Mouse (Mus musculus) cortical plate, adult 2 months (tissue): ENCODE measurements at regions not wholly inside any gene's neighbourhood (a gene's known extent, or its start where the extent isn't known, plus 50 kb on each side); places are given as distances from the start of the nearest gene placed in this dataset.

Experiments
- H3K27ac ChIP-seq: fragments of 200-500 bp; 2 replicates; pipeline ENCODE4 v1.5.1; 2012; ENCODE audit warnings: low read length, control low read depth, inconsistent platforms; ENCODE audit not compliant: insufficient read depth
- H3K4me1 ChIP-seq: fragments of 200-500 bp; 2 replicates; pipeline ENCODE4 v1.6.1; 2011; ENCODE audit warnings: low read length; ENCODE audit not compliant: control insufficient read depth, insufficient read depth
- H3K4me3 ChIP-seq: fragments of 200-500 bp; 2 replicates; pipeline ENCODE4 v1.5.1; 2011; ENCODE audit warnings: mild to moderate bottlenecking, low read length, control low read depth; ENCODE audit not compliant: insufficient read depth
- CTCF ChIP-seq: fragments of 200-500 bp; IDR thresholded peaks from 2 replicates; pipeline ENCODE4 v1.5.1; 2011; ENCODE audit warnings: mild to moderate bottlenecking, control low read depth, low read length; ENCODE audit not compliant: insufficient read depth; ENCODE audit errors: extremely low read depth
- POLR2A ChIP-seq: fragments of 200-500 bp; IDR thresholded peaks from 2 replicates; pipeline ENCODE4 v1.6.1; 2011; ENCODE audit warnings: mild to moderate bottlenecking, low read length, control low read depth; ENCODE audit not compliant: insufficient read depth; ENCODE audit errors: extremely low read depth

DNA sequence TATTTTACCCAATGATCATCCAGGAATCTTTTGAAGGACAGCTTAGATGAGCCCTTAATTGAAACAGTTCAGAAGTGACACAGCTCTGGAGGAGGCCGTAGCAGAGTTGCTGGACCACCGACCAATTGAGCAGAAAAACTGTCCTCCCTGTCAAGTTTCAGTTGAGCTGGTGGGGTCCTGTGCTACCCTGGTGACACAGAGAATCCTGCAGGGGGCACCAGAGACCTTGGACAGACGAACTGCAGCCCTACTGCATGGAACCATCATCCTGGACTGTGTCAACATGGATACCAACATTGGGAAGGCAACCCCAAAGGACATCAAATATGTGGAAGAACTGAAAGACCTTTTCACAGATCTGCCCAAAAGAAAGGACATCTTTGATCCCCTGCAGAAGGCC, 2524.1 kb upstream of the Gm6569 start:
- TF ChIP-seq POLR2A (no peak), CTCF (0 out of 2 replicates have a peak, but pooled peaks have one; percentile 3)
- no peak overlapping the region for H3K27ac ChIP-seq
- H3K4me3 ChIP-seq, result no peak overlapping the region

DNA sequence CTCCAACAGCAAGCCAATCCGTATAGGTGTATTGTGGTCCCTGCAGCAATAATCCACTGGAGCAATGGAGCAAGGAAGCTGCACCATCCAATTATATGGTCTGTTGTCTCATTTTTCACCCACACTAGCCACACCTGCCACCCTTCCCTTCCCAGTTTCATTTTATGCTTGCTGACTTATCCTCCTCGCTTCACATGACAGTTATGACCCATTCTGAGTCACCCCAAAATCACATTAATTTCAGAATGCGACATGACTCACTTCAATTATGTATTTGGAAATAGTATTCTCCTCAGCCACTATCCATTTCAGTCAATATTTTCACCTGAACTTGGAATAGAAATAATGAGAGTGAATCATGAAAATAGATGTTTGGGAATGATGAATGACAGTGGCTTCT, 2507.8 kb upstream of the Gm6569 start:
- Histone ChIP-seq H3K4me3 (no peak overlapping the region), H3K4me1 (no peaks in the 10 kb centered on the region), H3K27ac (no peak overlapping the region)
- no peak for TF ChIP-seq POLR2A

More for the DNA sequence above, 2524.1 kb upstream of the Gm6569 start:
- no peaks in the 10 kb centered on the region for H3K4me1 ChIP-seq

DNA sequence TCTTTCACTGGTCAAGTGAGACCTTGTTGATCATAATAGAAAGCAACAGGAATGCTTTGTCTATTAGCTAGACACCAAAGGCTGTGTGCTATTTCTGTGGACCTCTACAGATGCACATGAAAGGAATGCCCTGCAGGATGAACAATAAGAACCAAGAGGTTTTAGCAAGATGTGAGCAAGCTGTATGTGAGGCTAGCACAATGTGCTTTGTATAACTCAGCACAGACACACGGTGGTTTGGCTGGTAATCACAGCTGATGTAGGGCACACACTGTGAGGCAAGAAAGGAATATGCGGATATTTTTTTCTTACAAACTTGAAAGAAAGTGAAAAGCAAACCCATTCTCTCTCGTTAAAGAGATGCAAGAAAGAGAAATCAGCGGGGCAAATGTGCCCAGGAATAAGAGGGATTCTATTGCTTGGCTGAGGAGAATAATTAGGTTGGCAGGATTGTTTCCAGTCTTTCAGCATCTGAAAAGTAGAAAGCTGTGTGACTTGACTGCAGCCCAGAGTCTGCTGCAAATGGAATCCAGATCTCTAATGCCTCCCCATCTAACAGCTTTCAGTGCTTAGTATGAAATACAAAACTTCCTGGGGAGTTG, 2476.1 kb upstream of the Gm6569 start:
- Histone ChIP-seq H3K4me3 (no peak overlapping the region), H3K4me1 (no peaks in the 10 kb centered on the region), H3K27ac (no peak overlapping the region)
- no peak for TF ChIP-seq CTCF
- no peak for TF ChIP-seq POLR2A

DNA sequence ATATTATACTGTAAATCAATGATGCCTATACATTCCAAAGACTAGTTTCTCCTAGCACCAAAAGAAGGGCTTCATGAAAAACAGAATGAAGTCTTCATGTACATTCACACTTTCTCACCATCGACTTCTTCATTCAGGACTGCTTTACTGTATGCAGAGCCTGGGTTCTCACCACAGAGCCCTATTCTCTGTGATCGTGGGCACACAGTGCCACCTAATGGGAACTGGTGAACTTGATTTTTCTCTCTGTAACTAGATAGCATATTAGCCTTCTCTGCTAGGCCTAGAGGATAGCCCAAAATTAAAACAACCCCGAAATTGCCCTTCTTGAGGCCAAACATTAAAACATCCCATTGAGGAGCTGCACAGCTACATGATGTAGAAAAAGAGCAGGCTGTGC, 2458.6 kb upstream of the Gm6569 start:
- TF ChIP-seq CTCF, result peak; percentile 75
- TF ChIP-seq POLR2A, result no peak
- Histone ChIP-seq H3K4me3 (no peak overlapping the region), H3K27ac (no peak overlapping the region), H3K4me1 (no peaks in the 10 kb centered on the region)
